Mouse (Mus musculus) brain, adult 2 months (tissue): ENCODE data around the gene Tmc8.
"Not testable (repeated sequence)": the region's sequence is repeated elsewhere in the genome, so short reads cannot be mapped to it uniquely, and the experiment has no call there.

Source experiments
- DNase-seq: peaks from one replicate; pipeline ENCODE4 v3.0.0; 2011; ENCODE audit warnings: low read depth, low spot score

Tmc8 gene

GRCm38 (mm10) chr11:117825333-117826101 lies 43.6 kb downstream of the Tmc8 start, which contains the start of the genes Afmid and Tk1:
TSS of gene Afmid (plus strand) at chr11:117825924.
TSS of gene Tk1 (minus strand) at chr11:117826092.
- DNase-seq: peak; percentile 74

- DNase-seq: peak; percentile 18
These were observed 44.3 kb downstream of the Tmc8 start for GRCm38 (mm10) chr11:117826164-117826563.

GRCm38 (mm10) chr11:117826916-117827315 lies 45.0 kb downstream of the Tmc8 start:
- DNase-seq: no peak

GRCm38 (mm10) chr11:117827386-117827785 lies 45.5 kb downstream of the Tmc8 start:
- no peak for DNase-seq

- no peak for DNase-seq
These were observed 46.4 kb downstream of the Tmc8 start for GRCm38 (mm10) chr11:117828149-117828887.

GRCm38 (mm10) chr11:117828888-117829604 lies 47.2 kb downstream of the Tmc8 start:
- peak; percentile 52 for DNase-seq

- no peak for DNase-seq
These were observed 47.9 kb downstream of the Tmc8 start for GRCm38 (mm10) chr11:117829671-117830215.

- DNase-seq: no peak
These were observed 48.5 kb downstream of the Tmc8 start for GRCm38 (mm10) chr11:117830401-117830800.

GRCm38 (mm10) chr11:117832086-117832969 lies 50.5 kb downstream of the Tmc8 start:
- DNase-seq: peak; percentile 81

GRCm38 (mm10) chr11:117833509-117833908 lies 51.6 kb downstream of the Tmc8 start:
- DNase-seq: not testable (repeated sequence)

- no peak for DNase-seq
These were observed 52.2 kb downstream of the Tmc8 start for GRCm38 (mm10) chr11:117834086-117834485.

- peak; percentile 71 for DNase-seq
These were observed 54.4 kb downstream of the Tmc8 start for GRCm38 (mm10) chr11:117836306-117836705.

- no peak for DNase-seq
These were observed 56.7 kb downstream of the Tmc8 start for GRCm38 (mm10) chr11:117838572-117838971.

- DNase-seq: no peak
These were observed 57.1 kb downstream of the Tmc8 start for GRCm38 (mm10) chr11:117839021-117839420.

- DNase-seq: no peak
These were observed 59.0 kb downstream of the Tmc8 start for GRCm38 (mm10) chr11:117840910-117841309.
